Mouse (Mus musculus): Measurements from ENCODE around the gene Primpol.
A peak's percentile ranks its signal among the peaks of the same experiment; 100 is the strongest.

The Primpol gene

DNA sequence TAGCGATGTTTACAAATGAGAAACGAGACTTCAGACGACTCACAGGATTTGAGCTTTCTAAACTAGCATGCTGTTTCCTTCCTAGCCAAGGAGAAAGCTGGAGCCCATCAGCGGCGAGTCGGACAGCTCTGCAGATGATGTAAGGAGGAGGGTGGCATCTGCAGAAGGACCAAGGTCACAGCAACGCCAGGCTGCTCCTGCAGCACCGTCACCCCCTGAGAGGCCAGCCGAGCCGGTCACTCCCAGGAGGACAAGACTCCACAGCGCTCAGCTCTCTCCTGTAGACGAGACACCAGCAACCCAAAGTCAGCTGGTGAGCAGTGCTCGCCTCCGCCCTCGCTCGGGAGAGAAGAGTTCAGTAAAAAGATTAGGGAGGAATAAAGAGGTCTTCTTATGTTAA is 54.7 kb downstream of the Primpol start:
- DNase-seq (ENCODE audit: low spot score in 2 of 2): no peak

DNA sequence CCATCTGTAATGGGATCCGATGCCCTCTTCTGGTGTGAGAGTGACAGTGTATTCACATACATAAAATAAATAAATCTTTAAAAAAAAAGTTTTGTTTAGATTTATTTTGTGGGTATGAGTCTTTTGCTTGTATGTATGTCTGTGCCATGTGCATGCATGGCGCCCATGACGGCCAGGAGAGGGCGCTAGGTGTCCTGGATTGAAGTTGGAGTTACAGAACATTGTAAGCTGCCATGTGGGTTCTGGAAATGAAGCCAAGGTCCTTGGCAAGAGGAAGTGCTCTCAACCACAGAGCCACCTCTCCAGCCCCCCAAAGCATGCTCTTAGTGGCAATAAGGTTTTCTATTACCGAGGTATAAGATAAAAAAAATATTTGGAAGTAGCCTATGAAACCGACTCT is 57.6 kb downstream of the Primpol start:
- no peak for DNase-seq (ENCODE audit: low spot score in 2 of 2)

DNA sequence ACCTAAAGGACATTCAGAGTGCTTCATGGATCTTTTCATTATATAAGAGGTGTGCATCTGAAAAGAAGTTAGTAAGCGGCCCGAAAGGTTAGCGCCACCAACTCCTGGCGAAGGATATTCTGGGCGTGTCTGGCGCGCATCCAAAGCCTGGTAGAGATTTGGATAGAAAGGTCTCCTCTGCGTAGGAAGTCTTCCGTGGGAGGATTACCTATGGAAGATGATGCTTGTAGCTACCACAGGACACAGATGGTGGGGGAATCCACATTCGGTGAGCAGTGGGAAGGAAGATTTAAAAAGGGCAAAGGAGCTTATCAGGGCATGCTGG is 64.6 kb downstream of the Primpol start:
- DNase-seq (ENCODE audit: low spot score in 2 of 2): no peak

DNA sequence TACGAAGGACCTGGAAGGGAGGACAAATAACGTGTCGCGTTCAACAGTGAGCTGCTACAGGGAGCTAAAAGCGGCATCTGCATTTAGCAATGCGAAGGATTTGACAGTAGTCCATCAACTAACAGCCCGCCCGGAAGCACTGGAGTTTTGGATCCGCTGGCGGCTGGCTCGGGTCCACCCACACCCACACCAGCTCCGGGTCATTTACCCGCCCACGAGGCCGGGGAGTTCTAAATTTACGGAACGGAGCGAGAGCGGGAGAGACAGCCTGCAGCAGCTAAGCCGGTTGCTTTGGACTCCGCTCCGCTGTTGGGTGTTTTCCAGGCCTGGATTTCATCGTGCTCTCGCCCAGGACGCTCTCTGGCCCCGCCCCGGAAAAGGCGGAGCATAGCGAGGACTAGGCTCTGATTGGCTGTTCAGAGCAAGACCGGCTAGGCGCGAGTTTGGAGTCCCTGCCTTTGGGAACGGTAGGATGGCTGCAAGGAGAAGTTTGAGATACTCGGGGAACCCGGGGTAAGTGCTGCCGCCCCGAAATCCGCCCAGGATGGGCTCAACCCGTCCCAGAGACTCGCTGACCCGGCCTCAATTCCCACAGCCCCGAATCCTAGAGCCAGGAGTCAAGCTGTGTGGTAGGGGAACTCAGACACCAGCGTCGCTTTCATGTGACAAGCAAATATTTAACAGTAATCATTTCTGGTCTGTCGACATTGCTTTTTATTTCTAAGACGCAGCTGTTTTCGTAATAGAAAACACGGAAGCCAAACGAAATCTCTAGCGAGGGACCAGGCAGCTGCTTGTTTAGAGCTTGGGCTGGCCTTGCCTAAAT is 65.2 kb downstream of the Primpol start, which contains the start of gene Cenpu:
Gene Cenpu, plus strand, starts transcription at position 414 of the 826 bp plus-strand sequence.
- peak; percentile 99 for DNase-seq (ENCODE audit: low spot score in 2 of 2)

DNA sequence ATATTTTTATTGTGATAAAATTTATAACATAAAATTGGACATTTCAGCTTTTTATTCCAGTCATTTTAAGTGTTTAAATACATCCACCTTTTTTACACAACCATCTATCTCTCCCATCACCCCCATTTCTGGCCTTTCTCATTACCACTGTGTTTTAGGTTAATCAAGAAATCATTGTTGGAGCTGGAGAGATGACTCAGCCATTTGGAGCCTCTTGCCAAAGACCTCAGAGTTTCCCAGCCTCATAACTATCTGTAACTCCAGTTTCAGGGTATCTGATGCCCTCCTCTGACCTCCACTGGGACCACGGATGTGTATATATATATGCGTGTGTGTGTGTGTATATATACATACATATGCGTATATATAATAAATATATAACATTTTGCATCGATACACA is 66.0 kb downstream of the Primpol start:
- DNase-seq (ENCODE audit: low spot score in 2 of 2): no peak

DNA sequence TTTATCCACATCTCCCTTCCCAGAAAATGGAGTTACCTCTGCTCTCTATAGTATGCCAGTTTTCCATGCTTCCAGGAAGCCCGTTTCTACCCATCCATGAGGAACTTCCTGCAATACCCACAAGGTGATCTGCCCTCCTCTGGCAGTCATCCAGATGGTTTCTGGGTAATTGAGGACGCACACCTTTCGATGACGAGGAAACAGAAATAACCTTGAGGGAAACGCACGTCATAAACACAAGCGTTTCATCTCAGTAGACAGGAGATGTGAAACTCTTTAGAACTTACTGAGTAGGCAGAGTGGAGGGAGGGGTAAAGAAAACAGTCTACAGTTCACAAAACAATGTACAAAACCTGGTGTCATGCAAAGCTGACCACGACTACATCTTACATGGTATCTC is 67.0 kb downstream of the Primpol start:
- DNase-seq (ENCODE audit: low spot score in 2 of 2): no peak

DNA sequence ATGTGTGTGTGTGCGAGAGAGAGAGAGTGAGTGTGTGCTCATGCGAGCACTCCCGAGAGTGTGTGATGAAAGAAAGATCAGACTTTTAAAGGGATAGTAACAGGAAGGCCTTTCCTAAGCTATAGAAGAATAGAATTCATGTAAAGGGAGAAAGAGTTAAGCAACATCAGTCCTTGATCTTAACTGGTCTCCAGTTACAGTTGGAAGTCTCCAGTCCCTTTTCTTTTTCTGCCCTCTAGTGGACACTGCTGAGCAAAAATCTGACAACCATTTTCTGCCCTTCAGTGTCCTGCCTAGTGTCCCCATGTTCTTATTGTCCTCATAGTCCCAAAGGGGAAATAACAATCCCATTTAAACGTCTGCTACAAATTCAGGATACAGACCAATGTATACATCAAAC is 69.8 kb downstream of the Primpol start:
- no peak for DNase-seq (ENCODE audit: low spot score in 2 of 2)

DNA sequence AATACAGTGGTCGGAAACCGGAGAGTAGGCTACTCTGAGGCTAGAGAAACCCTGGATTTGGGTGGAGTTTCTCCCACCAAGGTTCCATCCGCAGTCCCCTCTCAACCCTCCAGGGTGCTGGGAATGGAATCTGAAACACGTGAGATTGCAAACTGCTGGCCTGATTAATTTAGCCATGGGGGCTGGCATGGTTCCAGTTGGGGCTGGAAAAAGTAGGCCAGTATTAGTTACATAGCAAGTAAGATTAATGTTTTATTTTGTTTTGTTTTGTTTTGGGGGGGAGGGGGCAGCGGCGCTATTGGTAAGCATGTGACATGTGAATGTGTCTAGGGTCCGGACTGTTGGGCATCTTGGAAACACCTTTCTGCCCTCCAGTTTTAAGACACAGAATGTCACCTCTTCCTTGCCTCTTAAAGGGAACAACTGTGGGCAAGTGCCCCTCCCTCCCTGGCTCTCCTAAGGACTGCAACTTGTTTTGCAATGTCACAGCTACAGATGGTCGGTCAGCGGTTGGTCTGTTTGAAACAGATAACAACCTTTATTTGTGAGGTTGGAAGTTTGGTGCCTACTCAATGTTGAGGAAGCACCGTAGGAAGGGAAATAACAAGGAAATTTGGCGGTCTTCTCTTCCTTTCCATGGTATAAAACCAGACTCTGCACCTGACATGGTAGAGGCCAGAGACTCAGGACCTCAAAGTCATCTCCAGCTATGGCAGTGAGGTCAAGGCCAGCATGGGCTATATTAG is 70.4 kb downstream of the Primpol start:
- DNase-seq (ENCODE audit: low spot score in 2 of 2): no peak

DNA sequence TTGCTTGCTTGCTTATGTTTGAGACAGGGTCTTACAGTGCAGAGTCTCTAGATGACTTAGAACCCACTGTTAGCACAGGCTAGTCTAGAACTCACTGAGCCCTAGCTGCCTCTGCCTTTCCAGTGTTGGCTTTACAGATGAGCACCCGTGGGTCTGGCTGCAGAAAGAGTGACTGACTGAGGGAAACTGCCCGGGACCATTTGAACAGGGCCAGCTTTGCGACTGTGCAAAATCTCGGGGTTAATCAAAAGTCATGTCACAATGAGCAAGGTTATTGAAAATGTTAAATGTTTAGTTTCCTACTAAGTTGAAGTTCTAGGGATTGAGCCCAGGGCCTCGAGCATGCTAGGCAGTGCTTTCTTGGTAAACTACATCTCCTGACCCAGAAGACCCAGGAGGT is 71.2 kb downstream of the Primpol start:
- no peak for DNase-seq (ENCODE audit: low spot score in 2 of 2)

DNA sequence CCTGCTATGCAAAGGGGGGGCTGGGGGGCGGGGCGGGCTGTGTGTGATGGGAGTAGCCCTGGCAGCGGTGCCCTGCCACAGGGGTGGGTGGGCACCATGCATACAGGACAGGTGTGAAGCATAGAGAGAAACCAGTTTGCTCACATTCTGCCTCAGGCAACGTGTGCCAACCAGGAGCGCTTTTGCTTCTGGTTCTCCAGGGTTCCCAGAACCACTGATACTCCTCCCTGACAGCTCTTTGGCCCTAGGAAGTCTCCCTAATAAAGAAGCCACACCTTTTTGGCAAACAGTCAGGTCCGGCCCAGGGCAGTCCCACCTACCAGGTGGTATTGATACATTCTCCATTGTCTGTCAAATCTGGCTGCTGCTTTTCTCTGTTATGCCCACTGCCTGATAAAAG is 73.3 kb downstream of the Primpol start:
- DNase-seq (ENCODE audit: low spot score in 2 of 2): no peak

DNA sequence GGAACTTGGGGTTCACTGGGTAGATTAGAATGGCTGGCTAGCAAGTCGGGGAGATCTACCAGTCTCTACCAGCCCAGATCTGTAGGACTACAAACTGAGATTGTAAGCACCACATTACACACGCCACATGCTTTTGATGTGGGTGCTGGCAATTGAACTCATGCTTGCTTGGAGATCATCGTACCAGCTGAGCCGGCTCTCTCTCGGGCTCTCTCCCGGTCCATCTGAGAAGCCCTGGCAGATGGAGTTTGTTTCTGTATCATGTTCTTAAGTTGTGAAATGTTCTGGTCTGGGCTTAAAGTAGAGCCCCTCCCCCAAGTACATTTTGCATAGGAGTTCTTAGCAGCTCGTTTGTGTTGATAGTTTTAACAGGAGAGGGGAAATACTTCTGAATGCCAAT is 73.8 kb downstream of the Primpol start:
- DNase-seq (ENCODE audit: low spot score in 2 of 2): no peak

DNA sequence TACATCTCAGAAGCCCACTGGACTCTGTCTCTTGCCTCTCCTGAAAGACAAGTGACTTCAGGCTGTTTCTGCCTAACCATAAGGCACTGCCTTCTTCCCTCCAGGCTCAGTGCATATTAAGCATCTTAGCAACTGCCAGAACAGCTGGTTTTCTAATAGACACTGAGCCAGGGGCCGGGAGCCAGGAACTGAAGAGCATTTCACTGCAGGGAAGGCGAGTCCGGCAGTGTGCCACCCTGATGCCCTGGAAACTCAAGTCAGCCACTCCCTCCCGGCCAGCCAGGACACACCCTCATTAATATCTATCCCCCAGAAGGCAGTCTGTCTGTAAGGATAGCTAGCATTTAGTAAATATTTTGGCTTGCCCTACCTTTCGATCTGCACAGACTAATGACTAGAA is 77.3 kb downstream of the Primpol start:
- no peak for DNase-seq (ENCODE audit: low spot score in 2 of 2)

DNA sequence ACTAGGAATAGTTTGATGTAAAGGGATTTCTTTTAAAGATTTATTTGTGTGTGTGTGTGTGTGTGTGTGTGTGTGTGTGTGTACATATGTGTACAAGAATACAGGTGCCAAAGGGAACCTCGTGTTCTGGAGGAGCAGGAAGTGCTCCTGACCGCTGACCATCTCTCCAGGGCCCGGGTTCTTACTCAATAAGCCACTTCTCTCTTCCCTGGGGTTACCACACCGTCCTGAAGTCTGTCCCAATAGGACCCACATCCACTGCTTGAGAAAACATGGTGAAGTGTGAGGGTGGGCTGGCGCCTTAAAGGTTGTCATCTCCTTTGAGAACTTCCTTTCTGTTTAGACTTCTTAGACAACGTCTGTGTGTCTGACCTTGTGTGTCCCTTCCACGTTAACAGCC is 83.1 kb downstream of the Primpol start:
- no peak for DNase-seq (ENCODE audit: low spot score in 2 of 2)

DNA sequence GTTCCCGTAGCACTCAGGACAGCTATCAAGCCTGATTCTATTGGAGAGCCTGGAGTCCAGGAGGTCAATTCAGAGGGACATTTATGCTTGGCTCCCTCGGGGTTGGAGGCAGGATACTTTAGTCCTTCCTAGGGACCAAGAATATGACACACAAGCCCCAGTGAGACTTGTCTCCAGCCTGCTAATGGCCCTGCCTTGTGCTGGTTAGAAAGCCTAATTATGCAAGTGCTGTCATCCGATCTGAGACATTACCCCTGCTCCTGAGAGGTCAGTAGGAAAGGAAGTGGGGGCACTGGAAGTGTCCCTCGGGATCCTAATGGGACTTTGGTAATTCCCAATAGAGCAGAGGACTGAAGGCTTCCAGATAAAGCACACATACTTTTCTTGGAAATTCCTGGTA is 86.5 kb downstream of the Primpol start:
- no peak for DNase-seq (ENCODE audit: low spot score in 2 of 2)

DNA sequence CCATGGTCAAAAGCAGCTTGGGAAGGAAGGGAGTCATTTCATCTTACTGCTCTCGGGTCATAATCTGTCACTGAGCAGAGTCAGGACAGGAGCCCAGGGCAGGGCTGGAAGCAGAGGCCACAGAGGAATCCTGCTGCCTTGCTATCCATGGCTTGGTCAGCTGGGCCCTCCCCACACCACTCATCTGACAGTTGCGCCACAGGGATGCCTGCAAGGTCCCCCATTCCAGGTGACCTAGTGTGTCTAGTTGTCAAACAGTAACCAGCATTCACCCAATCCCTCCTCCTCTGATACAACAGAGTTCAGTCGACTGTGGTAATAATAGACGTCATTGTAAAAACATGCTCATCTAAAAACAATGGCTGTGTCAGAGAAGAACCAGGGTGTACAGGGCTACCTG is 87.5 kb downstream of the Primpol start:
- DNase-seq (ENCODE audit: low spot score in 2 of 2): no peak

DNA sequence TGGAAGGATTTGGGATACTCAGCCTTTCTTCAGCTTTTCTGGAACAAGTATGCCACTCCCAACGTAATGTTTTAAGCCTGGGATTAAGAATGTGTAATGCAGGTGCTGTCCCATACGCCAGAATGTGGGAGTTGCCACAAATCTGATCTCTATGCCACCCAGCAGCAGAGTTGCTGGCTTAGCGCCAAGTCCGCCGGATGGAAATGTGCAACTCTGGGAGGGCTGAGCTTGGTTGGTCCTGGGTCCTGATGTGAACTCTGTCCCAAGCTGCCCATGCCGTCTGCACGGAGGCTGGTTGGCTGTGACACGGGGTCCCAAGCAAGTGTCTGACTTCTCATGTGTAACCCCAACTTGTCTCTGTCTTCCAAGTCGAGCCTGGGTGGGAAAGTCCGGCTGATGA is 90.2 kb downstream of the Primpol start:
- DNase-seq (ENCODE audit: low spot score in 2 of 2): no peak

DNA sequence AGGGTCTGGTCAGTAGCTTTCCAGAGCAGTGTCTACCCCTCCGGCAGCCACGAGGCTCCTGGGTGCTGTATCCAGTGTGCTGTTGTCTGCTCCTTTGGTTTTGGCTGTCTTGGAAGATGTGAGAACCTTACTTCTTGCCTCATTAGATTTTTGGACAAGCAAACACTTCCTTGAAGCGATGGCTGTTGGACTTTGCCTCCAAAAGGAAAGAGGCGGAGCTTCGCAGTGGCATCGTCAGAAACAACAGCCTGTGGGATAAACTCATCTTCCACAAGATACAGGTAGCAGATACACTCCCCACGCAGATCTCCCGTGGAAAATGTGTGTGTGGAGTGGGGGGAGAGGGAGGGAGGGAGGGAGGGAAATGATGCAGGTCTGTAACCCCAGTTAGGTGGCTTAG is 90.9 kb downstream of the Primpol start:
- no peak for DNase-seq (ENCODE audit: low spot score in 2 of 2)
